Comparison of ENCODE assay signal across 10 mouse cellular contexts in genomic region chr2:28639794-28640193, GRCm38 (mm10). TPM values are rescaled to one million over a fixed set of nuclear protein-coding genes. Genes with fewer than 3 reads are reported as not detected.
DNase-seq lines count a peak whose midpoint lies in the region; ATAC-seq and TF ChIP-seq lines count a peak whose summit lies in the region.
"Had no signal": no experiment of that assay in that cellular context is flagged by ENCODE, and none has a peak within 500 bp of the region (broad histone marks: within the 10 kb centered on the region; RNA-seq: fewer than 3 reads in every experiment).

No protein-coding gene starts in this region.

- no peak overlapping the region for H3K4me2 ChIP-seq in liver, embryonic 14.5 days (ENCODE audit: low read depth)
- H3K4me2 ChIP-seq in forebrain, embryonic 16.5 days (ENCODE audit: low read length), result no peak overlapping the region

- DNase-seq in gastrocnemius, adult 2 months, result peak; percentile 29
- no peak for DNase-seq in gastrocnemius, postnatal 25 days
- no peak for DNase-seq in lung, adult 2 months
- DNase-seq in lung, postnatal 25 days (ENCODE audit: low spot score), result no peak
- peak; percentile 42 for DNase-seq in brain, adult 2 months (ENCODE audit: low read depth, low spot score)
- DNase-seq in liver, embryonic 14.5 days (ENCODE audit: low read depth in 3 of 3, low spot score in 3 of 3), result no peak
- peak; percentile 27 for DNase-seq in thymus, postnatal 0 days (ENCODE audit: low spot score)

- H3K4me1 ChIP-seq in lung, adult 2 months (ENCODE audit: control insufficient read depth, insufficient read depth, low read length), result peaks cover 6% of the 10 kb centered on the region
- peaks cover 17 to 26% of the 10 kb centered on the region in 2 experiments for H3K4me1 ChIP-seq in liver, embryonic 14.5 days (replicated peaks; ENCODE audit: control insufficient read depth in 2 of 2, insufficient read depth in 2 of 2, low read length in 1 of 2)
- peaks cover 18% of the 10 kb centered on the region for H3K4me1 ChIP-seq in forebrain, embryonic 16.5 days (replicated peaks; ENCODE audit: control insufficient read depth, insufficient read depth, low read length)

- H3K27me3 ChIP-seq in liver, embryonic 14.5 days (ENCODE audit: control insufficient read depth, insufficient read depth, low read length), result no peaks in the 10 kb centered on the region
- H3K27me3 ChIP-seq in forebrain, embryonic 16.5 days (replicated peaks; ENCODE audit: control insufficient read depth, insufficient read depth, low read length), result no peaks in the 10 kb centered on the region
- H3K27me3 ChIP-seq: neural tube, embryonic 12.5 days had no signal

- no peaks in the 10 kb centered on the region for H3K9me3 ChIP-seq in liver, embryonic 14.5 days (ENCODE audit: control insufficient read depth, low read length)
- H3K9me3 ChIP-seq in forebrain, embryonic 16.5 days (ENCODE audit: control insufficient read depth, low read length), result no peaks in the 10 kb centered on the region
- H3K9me3 ChIP-seq: neural tube, embryonic 12.5 days had no signal

- no peak overlapping the region for H3K9ac ChIP-seq in liver, embryonic 14.5 days (replicated peaks)
- no peak overlapping the region for H3K9ac ChIP-seq in forebrain, embryonic 16.5 days (replicated peaks; ENCODE audit: low read depth, low read length)

- H3K4me3 ChIP-seq in gastrocnemius, adult 2 months, result no peak overlapping the region
- no peak overlapping the region for H3K4me3 ChIP-seq in lung, adult 2 months (replicated peaks; ENCODE audit: extremely low read depth, low read depth, low read length)
- H3K4me3 ChIP-seq in liver, embryonic 14.5 days (ENCODE audit: insufficient read depth in 1 of 2, low read depth in 2 of 2, low read length in 2 of 2), result no peak overlapping the region
- H3K4me3 ChIP-seq in forebrain, embryonic 16.5 days (replicated peaks; ENCODE audit: low read length), result no peak overlapping the region

- H3K27ac ChIP-seq in gastrocnemius, adult 2 months, result peak overlapping the region; percentile 100
- peak overlapping the region; percentile 84; the same call in 1 of the 2 replicates for H3K27ac ChIP-seq in liver, embryonic 14.5 days
- no peak overlapping the region for H3K27ac ChIP-seq in forebrain, embryonic 16.5 days (ENCODE audit: low read length)
- H3K27ac ChIP-seq: neural tube, embryonic 12.5 days had no signal

- no peak for ATAC-seq in liver, embryonic 14.5 days (ENCODE audit: insufficient read depth)
- ATAC-seq in forebrain, embryonic 16.5 days, result no peak

- 59% methylated on average over 7 of the region's 7 CpGs for WGBS in lung, adult 2 months
- WGBS in liver, embryonic 14.5 days (ENCODE audit: insufficient replicate concordance), result 62% methylated on average over 7 of the region's 7 CpGs
- 58% methylated on average over 7 of the region's 7 CpGs for WGBS in forebrain, embryonic 16.5 days

- no peaks in the 10 kb centered on the region for H3K36me3 ChIP-seq in liver, embryonic 14.5 days (replicated peaks; ENCODE audit: control insufficient read depth, insufficient read depth, low read depth)
- no peaks in the 10 kb centered on the region for H3K36me3 ChIP-seq in forebrain, embryonic 16.5 days (ENCODE audit: control insufficient read depth, insufficient read depth)
- H3K36me3 ChIP-seq: neural tube, embryonic 12.5 days had no signal

- peak; percentile 46 for TF ChIP-seq CTCF in gastrocnemius, adult 2 months (IDR thresholded peaks at IDR 0.05)
- peak; percentile 35; the same call in 1 of the 2 replicates for TF ChIP-seq CTCF in lung, adult 2 months (IDR thresholded peaks at IDR 0.05; ENCODE audit: insufficient read depth, low read length)
- peak; percentile 71 for TF ChIP-seq CTCF in liver, embryonic 14.5 days (IDR thresholded peaks at IDR 0.05; ENCODE audit: low read depth)

- intact Hi-C loops in gastrocnemius, adult 2 months (cut with DNase I), result no loop called here

- no peak for TF ChIP-seq POLR2A in lung, adult 2 months (IDR thresholded peaks at IDR 0.05; ENCODE audit: borderline replicate concordance, extremely low read depth, low read depth, low read length)

- no peak for TF ChIP-seq EP300 in liver, embryonic 14.5 days (IDR thresholded peaks at IDR 0.05; ENCODE audit: low read depth)

RNA-seq across cellular contexts. Expression of gene Tsc1, which starts 1.2 kb away (rescaled TPM):
- total RNA-seq in gastrocnemius, adult 2 months (2021), result 10 to 100 TPM; 42.5 to 45.9 TPM
- 10 to 100 TPM; 26.9 to 32.5 TPM for total RNA-seq in gastrocnemius, postnatal 25 days (2021)
- polyA plus RNA-seq in lung, adult 2 months (2012; rRNA removed), result 10.2 and 14.7 TPM in 2 replicates
- 4.5 and 5.4 TPM in 2 replicates for polyA plus RNA-seq in liver, embryonic 14.5 days (2012; rRNA removed)
- polyA plus RNA-seq in liver, embryonic 14.5 days (2014; fragmentation: Nextera tagmentation; extraction: Ambion mirVana), result 5.3 and 7.5 TPM in 2 replicates
- polyA plus RNA-seq in thymus, postnatal 0 days (2015; fragmentation: Nextera tagmentation; extraction: Ambion mirVana), result 8.0 and 10.8 TPM in 2 replicates
- polyA plus RNA-seq in forebrain, embryonic 16.5 days (2015; fragmentation: Nextera tagmentation; extraction: Ambion mirVana), result 32.7 and 42.7 TPM in 2 replicates

RNA-seq across cellular contexts. Expression of gene Gfi1b, which starts 18.0 kb away (rescaled TPM):
- total RNA-seq in gastrocnemius, adult 2 months (2021), result not detected
- total RNA-seq in gastrocnemius, postnatal 25 days (2021), result not detected
- 0.66 and 0.79 TPM in 2 replicates for polyA plus RNA-seq in lung, adult 2 months (2012; rRNA removed)
- polyA plus RNA-seq in liver, embryonic 14.5 days (2012; rRNA removed), result 72.5 and 86.9 TPM in 2 replicates
- polyA plus RNA-seq in liver, embryonic 14.5 days (2014; fragmentation: Nextera tagmentation; extraction: Ambion mirVana), result 89.2 and 107 TPM in 2 replicates
- 1.1 and 1.8 TPM in 2 replicates for polyA plus RNA-seq in thymus, postnatal 0 days (2015; fragmentation: Nextera tagmentation; extraction: Ambion mirVana)
- polyA plus RNA-seq in forebrain, embryonic 16.5 days (2015; fragmentation: Nextera tagmentation; extraction: Ambion mirVana), result not detected in 2 replicates
- total RNA-seq: heart, postnatal 14 days had no signal

RNA-seq across cellular contexts. Expression of gene Gtf3c5, which starts 56.2 kb away (rescaled TPM):
- total RNA-seq in gastrocnemius, adult 2 months (2021), result 1 to 10 TPM; 7.2 to 8.0 TPM
- 1 to 10 TPM; 7.3 to 7.6 TPM for total RNA-seq in gastrocnemius, postnatal 25 days (2021)
- 21.6 and 27.3 TPM in 2 replicates for polyA plus RNA-seq in lung, adult 2 months (2012; rRNA removed)
- 10.0 and 11.6 TPM in 2 replicates for polyA plus RNA-seq in liver, embryonic 14.5 days (2012; rRNA removed)
- polyA plus RNA-seq in liver, embryonic 14.5 days (2014; fragmentation: Nextera tagmentation; extraction: Ambion mirVana), result 7.6 and 9.0 TPM in 2 replicates
- 18.8 and 20.7 TPM in 2 replicates for polyA plus RNA-seq in thymus, postnatal 0 days (2015; fragmentation: Nextera tagmentation; extraction: Ambion mirVana)
- polyA plus RNA-seq in forebrain, embryonic 16.5 days (2015; fragmentation: Nextera tagmentation; extraction: Ambion mirVana), result 40.5 and 43.3 TPM in 2 replicates

RNA-seq across cellular contexts. Expression of gene Spaca9, which starts 59.7 kb away (rescaled TPM):
- total RNA-seq in gastrocnemius, adult 2 months (2021), result not detected
- total RNA-seq in gastrocnemius, postnatal 25 days (2021), result not detected
- polyA plus RNA-seq in lung, adult 2 months (2012; rRNA removed), result 21.4 and 29.6 TPM in 2 replicates
- polyA plus RNA-seq in liver, embryonic 14.5 days (2012; rRNA removed), result 1.3 and 2.2 TPM in 2 replicates
- polyA plus RNA-seq in liver, embryonic 14.5 days (2014; fragmentation: Nextera tagmentation; extraction: Ambion mirVana), result 2.0 and 2.5 TPM in 2 replicates
- polyA plus RNA-seq in thymus, postnatal 0 days (2015; fragmentation: Nextera tagmentation; extraction: Ambion mirVana), result 1.9 and 3.2 TPM in 2 replicates
- 1.4 and 2.1 TPM in 2 replicates for polyA plus RNA-seq in forebrain, embryonic 16.5 days (2015; fragmentation: Nextera tagmentation; extraction: Ambion mirVana)

Comparison
In these comparisons a context has a peak if more than half of its experiments do, and no peak if none do; other contexts are left out.
1. DNase-seq: peak in gastrocnemius, adult 2 months (single experiment), brain, adult 2 months (single experiment) and thymus, postnatal 0 days (single experiment); none in gastrocnemius, postnatal 25 days (single experiment), lung, adult 2 months (single experiment), lung, postnatal 25 days (single experiment) and liver, embryonic 14.5 days (0 of 3).
2. RNA of gene Gfi1b, which starts 18.0 kb away (polyA plus RNA-seq): 72.5 to 107 TPM in liver, embryonic 14.5 days; 1.1 to 1.8 TPM in thymus, postnatal 0 days, 0.66 to 0.79 TPM in lung, adult 2 months and not detected in forebrain, embryonic 16.5 days; every median in the first group is over 10 times any median in the second.
3. Peak in every context shown above with its lines, with median percentiles within 50 percentile points of each other: CTCF ChIP-seq.